Mouse (Mus musculus) cerebellum, adult 2 months (tissue): ENCODE measurements at regions not wholly inside any gene's neighbourhood (a gene's known extent, or its start where the extent isn't known, plus 50 kb on each side); places are given as distances from the start of the nearest gene placed in this dataset.

Source experiments
- CTCF ChIP-seq: fragments of 200-500 bp; IDR thresholded peaks from 2 replicates; pipeline ENCODE4 v1.5.1; 2011; ENCODE audit warnings: low read depth, mild to moderate bottlenecking, control low read depth, low read length, moderate library complexity, borderline replicate concordance; ENCODE audit not compliant: insufficient read depth
- POLR2A ChIP-seq: fragments of 200-500 bp; IDR thresholded peaks from 2 replicates; pipeline ENCODE4 v1.6.1; 2011; ENCODE audit warnings: low read length, control low read depth, borderline replicate concordance; ENCODE audit not compliant: insufficient read depth

DNA sequence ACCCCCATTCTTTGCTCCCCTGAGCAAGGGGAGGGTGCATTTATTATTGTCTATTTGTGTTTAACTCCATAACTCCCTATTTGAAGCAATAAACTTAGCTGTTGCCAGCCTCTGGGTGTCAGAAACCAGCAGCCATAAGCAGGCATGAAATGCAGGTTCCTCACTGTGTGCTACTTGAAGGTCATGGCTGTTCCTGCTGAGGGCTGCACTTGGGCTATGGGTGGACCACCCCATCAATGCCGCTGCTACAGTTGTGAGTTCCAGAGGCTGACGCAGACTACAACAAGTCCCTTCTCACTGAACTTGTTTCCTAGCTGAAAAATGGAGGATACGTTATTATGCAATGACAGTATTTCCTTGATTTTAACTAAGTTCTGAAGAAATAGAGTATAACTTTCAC, 86.7 kb upstream of the N4bp1 start:
- TF ChIP-seq CTCF, result no peak
- no peak for TF ChIP-seq POLR2A
